Mouse (Mus musculus): ENCODE data around the gene Adamtsl2. TPM values are rescaled to one million over a fixed set of nuclear protein-coding genes. Genes with fewer than 3 reads are reported as not detected.

The Adamtsl2 gene
- polyA plus RNA-seq, 1 experiment from 2014 or later: 9.1 TPM

- Histone ChIP-seq H3K36me3 (no peaks in the 10 kb centered on the region), H3K27ac (no peak overlapping the region), H3K9ac (no peak overlapping the region), H3K27me3 (no peaks in the 10 kb centered on the region), H3K4me3 (no peak overlapping the region), H3K9me3 (no peaks in the 10 kb centered on the region), H3K4me2 (no peak overlapping the region), H3K4me1 (no peaks in the 10 kb centered on the region)
- WGBS: 48% methylated on average over 6 of the region's 6 CpGs
- ATAC-seq (ENCODE audit: insufficient number of reproducible peaks, low FRiP score, low TSS enrichment, low read depth): no peak
These were observed 29.8 kb upstream of the Adamtsl2 start for GRCm38 (mm10) chr2:27049408-27049807.

DNA sequence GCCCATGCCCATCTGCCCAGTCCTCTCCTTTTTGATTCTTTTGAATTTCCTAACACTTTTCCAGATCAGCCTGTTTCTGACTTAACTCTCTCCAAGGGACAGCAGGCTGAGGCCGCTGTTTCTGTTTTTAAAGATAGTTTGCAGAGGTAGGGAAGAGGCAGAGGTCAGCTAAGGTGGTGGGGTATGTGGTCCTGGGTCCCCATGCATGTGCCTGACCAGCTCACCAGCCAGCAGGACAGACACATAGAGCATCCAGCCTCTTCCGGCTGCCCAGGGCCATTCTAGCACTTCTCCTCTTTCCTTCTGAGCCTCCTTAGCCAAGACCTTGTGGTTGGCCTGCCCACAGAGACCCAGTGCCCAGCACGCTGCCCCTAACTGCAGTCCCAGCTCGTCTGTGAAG lies 20.9 kb upstream of the Adamtsl2 start:
- Histone ChIP-seq H3K36me3 (no peaks in the 10 kb centered on the region), H3K27me3 (no peaks in the 10 kb centered on the region), H3K4me3 (no peak overlapping the region), H3K27ac (peak overlapping the region; percentile 50), H3K9ac (no peak overlapping the region), H3K4me2 (peak overlapping the region; percentile 33), H3K4me1 (peaks cover 22% of the 10 kb centered on the region), H3K9me3 (no peaks in the 10 kb centered on the region)
- no peak for ATAC-seq (ENCODE audit: insufficient number of reproducible peaks, low FRiP score, low TSS enrichment, low read depth)
- WGBS: 24% methylated on average over 4 of the region's 4 CpGs

- no peak; the same call in 1 of the 2 replicates for ATAC-seq (ENCODE audit: insufficient number of reproducible peaks, low FRiP score, low TSS enrichment, low read depth)
- WGBS: 6% methylated on average over 12 of the region's 12 CpGs
- Histone ChIP-seq H3K36me3 (no peaks in the 10 kb centered on the region), H3K9ac (no peak overlapping the region), H3K27ac (peak overlapping the region; percentile 50), H3K4me1 (peaks cover 22% of the 10 kb centered on the region), H3K27me3 (no peaks in the 10 kb centered on the region), H3K4me2 (peak overlapping the region; percentile 33), H3K4me3 (no peak overlapping the region), H3K9me3 (no peaks in the 10 kb centered on the region)
These were observed 20.4 kb upstream of the Adamtsl2 start for GRCm38 (mm10) chr2:27058751-27059150.

GRCm38 (mm10) chr2:27059187-27059586 lies 20.0 kb upstream of the Adamtsl2 start:
- peaks cover 22% of the 10 kb centered on the region for H3K4me1 ChIP-seq
- H3K9me3 ChIP-seq: no peaks in the 10 kb centered on the region
- no peaks in the 10 kb centered on the region for H3K27me3 ChIP-seq
- no peak; the same call in 1 of the 2 replicates for ATAC-seq (ENCODE audit: insufficient number of reproducible peaks, low FRiP score, low TSS enrichment, low read depth)
- no peak overlapping the region for H3K4me3 ChIP-seq
- H3K4me2 ChIP-seq: peak overlapping the region; percentile 33
- H3K36me3 ChIP-seq: no peaks in the 10 kb centered on the region
- peak overlapping the region; percentile 50 for H3K27ac ChIP-seq
- WGBS: 61% methylated on average over 9 of the region's 9 CpGs
- no peak overlapping the region for H3K9ac ChIP-seq

- 80% methylated on average over 2 of the region's 2 CpGs for WGBS
- Histone ChIP-seq H3K9me3 (no peaks in the 10 kb centered on the region), H3K4me2 (no peak overlapping the region), H3K27ac (no peak overlapping the region), H3K4me3 (no peak overlapping the region), H3K4me1 (peaks cover 18% of the 10 kb centered on the region), H3K27me3 (no peaks in the 10 kb centered on the region), H3K36me3 (no peaks in the 10 kb centered on the region), H3K9ac (no peak overlapping the region)
- ATAC-seq (ENCODE audit: insufficient number of reproducible peaks, low FRiP score, low TSS enrichment, low read depth): no peak
These were observed 12.1 kb upstream of the Adamtsl2 start for GRCm38 (mm10) chr2:27067124-27067523.

DNA sequence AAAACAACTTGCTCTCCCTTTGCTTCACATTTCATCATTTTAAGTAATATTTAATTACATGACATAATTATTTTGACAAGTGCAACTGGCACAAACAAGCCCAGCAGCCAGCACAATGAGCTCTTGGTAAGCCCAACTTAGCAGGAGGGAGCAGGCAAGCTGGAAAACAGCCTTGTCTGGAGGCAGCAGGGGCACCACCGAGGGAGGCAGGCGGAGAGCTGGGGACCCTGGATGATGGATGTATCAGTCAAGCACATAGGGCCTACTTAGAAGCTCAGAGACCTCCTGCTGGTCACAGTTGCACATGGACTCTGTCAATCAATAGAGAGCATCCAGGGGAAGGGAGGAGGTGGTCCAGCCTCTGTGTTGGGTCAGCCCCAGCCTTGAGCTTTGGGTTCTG lies 11.2 kb upstream of the Adamtsl2 start:
- no peaks in the 10 kb centered on the region for H3K36me3 ChIP-seq
- H3K9ac ChIP-seq: no peak overlapping the region
- no peak overlapping the region for H3K27ac ChIP-seq
- no peaks in the 10 kb centered on the region for H3K9me3 ChIP-seq
- no peak overlapping the region for H3K4me2 ChIP-seq
- peaks cover 26% of the 10 kb centered on the region for H3K4me1 ChIP-seq
- WGBS: 55% methylated on average over 2 of the region's 2 CpGs
- H3K27me3 ChIP-seq: no peaks in the 10 kb centered on the region
- no peak overlapping the region for H3K4me3 ChIP-seq
- no peak for ATAC-seq (ENCODE audit: insufficient number of reproducible peaks, low FRiP score, low TSS enrichment, low read depth)

DNA sequence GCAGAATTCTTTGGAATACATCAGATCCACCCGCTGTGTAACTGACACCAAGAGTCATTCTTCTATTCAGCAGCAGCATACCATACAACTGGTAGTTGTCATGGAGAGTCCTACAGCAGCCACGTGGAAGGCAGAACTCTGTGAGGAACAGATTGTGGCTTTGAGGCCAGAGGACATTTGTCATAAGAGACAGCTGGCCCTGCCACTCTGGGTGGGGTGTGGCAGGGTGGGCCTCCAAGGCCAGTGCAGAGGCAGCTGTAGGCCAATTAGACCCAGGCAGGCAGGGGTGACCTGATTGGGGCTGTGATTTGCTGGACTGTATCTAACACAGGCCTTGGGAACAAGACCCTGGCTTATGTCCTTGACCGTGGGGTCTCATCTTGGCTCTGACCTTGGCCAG lies 9.5 kb upstream of the Adamtsl2 start:
- peaks cover 43% of the 10 kb centered on the region for H3K4me1 ChIP-seq
- no peaks in the 10 kb centered on the region for H3K36me3 ChIP-seq
- 0 out of 2 replicates have a peak, but pooled peaks have one; percentile 36 for ATAC-seq (ENCODE audit: insufficient number of reproducible peaks, low FRiP score, low TSS enrichment, low read depth)
- H3K4me3 ChIP-seq: no peak overlapping the region
- H3K27me3 ChIP-seq: no peaks in the 10 kb centered on the region
- no peak overlapping the region for H3K27ac ChIP-seq
- H3K9me3 ChIP-seq: no peaks in the 10 kb centered on the region
- 48% methylated on average over 3 of the region's 3 CpGs for WGBS
- H3K9ac ChIP-seq: no peak overlapping the region
- no peak overlapping the region for H3K4me2 ChIP-seq

DNA sequence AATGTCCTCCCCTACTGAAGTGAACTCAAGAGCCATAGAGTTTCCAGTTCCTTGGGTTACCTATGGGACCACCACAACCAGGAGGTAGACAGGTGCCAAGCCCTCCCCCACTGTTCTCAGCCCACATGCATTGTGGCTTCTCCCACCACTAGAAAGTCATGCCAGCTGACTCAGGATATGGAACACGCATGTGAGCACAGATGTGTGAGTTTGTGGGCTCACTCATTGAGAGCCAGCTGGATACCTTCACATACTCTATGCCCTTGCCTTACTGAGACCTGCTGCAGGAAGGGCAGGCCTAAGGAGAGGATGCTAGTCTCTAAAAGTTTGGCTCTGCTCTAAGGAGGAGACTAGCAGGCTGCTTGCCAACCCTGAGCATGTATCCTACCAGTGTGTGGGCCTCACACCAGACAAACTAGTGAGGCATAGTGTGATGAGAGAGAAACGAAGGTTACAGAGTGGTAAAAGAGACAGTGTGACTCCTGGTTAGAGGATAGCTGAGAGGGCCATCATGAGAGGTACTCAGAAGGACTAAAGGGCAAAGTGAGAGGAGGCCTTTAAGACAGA lies 8.8 kb upstream of the Adamtsl2 start:
- 69% methylated on average over 2 of the region's 2 CpGs for WGBS
- Histone ChIP-seq H3K36me3 (no peaks in the 10 kb centered on the region), H3K4me3 (no peak overlapping the region), H3K4me1 (peaks cover 50% of the 10 kb centered on the region), H3K4me2 (no peak overlapping the region), H3K27me3 (no peaks in the 10 kb centered on the region), H3K9me3 (no peaks in the 10 kb centered on the region), H3K9ac (no peak overlapping the region), H3K27ac (no peak overlapping the region)
- ATAC-seq (ENCODE audit: insufficient number of reproducible peaks, low FRiP score, low TSS enrichment, low read depth): no peak

- 13% methylated on average over 4 of the region's 4 CpGs for WGBS
- Histone ChIP-seq H3K9me3 (no peaks in the 10 kb centered on the region), H3K27ac (0 out of 2 replicates have a peak overlapping the region, but pooled peaks have one; percentile 27), H3K27me3 (no peaks in the 10 kb centered on the region), H3K36me3 (no peaks in the 10 kb centered on the region), H3K9ac (no peak overlapping the region), H3K4me1 (peaks cover 58% of the 10 kb centered on the region), H3K4me3 (peak overlapping the region; percentile 12), H3K4me2 (no peak overlapping the region)
- no peak for ATAC-seq (ENCODE audit: insufficient number of reproducible peaks, low FRiP score, low TSS enrichment, low read depth)
These were observed 8.0 kb upstream of the Adamtsl2 start for GRCm38 (mm10) chr2:27071137-27071536.

DNA sequence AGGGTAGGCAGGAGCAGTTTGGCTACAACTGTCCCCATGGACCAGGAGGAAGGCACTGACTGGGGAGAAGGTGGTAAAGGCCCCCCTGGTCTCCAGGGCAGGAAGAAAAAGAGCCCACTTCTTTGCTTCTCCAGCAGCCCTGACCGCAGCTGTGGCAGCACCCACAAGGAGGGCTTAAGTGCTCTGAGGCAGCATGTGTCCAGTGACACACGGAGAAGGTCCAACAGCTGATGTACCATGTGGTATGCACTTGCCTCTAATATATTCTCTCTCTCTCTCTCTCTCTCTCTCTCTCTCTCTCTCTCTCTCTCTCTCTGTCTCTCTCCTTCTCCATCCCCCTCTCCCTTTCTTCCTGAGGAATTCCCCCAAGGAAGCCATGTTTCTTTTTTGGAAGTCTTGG lies 7.2 kb upstream of the Adamtsl2 start, which contains the start of gene Mymk:
TSS of gene Mymk (minus strand) at position 202 of the 400 bp plus-strand sequence.
- H3K4me1 ChIP-seq: peaks cover 62% of the 10 kb centered on the region
- WGBS: 73% methylated on average over 2 of the region's 2 CpGs

GRCm38 (mm10) chr2:27073407-27073806 lies 5.8 kb upstream of the Adamtsl2 start:
- H3K27me3 ChIP-seq: peaks cover 7% of the 10 kb centered on the region
- peak overlapping the region; percentile 23 for H3K27ac ChIP-seq
- H3K36me3 ChIP-seq: no peaks in the 10 kb centered on the region
- no peak overlapping the region for H3K9ac ChIP-seq
- H3K9me3 ChIP-seq: no peaks in the 10 kb centered on the region
- 53% methylated on average over 4 of the region's 4 CpGs for WGBS
- H3K4me3 ChIP-seq: no peak overlapping the region
- H3K4me1 ChIP-seq: peaks cover 73% of the 10 kb centered on the region
- no peak for ATAC-seq (ENCODE audit: insufficient number of reproducible peaks, low FRiP score, low TSS enrichment, low read depth)
- H3K4me2 ChIP-seq: no peak overlapping the region

More for the DNA sequence above, 7.2 kb upstream of the Adamtsl2 start, which contains the start of gene Mymk:
- H3K9ac ChIP-seq: no peak within 1 kb of the TSS
- ATAC-seq (ENCODE audit: insufficient number of reproducible peaks, low FRiP score, low TSS enrichment, low read depth): no peak
- H3K9me3 ChIP-seq: no peaks in the 10 kb centered on the region
- 0 out of 2 replicates have a peak, but pooled peaks cover 1% of the 10 kb centered on the region for H3K27me3 ChIP-seq
- no peak within 1 kb of the TSS for H3K4me2 ChIP-seq
- peak within 1 kb of the TSS; percentile 12 for H3K4me3 ChIP-seq
- peak within 1 kb of the TSS; percentile 27 for H3K27ac ChIP-seq
- no peaks in the 10 kb centered on the region for H3K36me3 ChIP-seq

GRCm38 (mm10) chr2:27074804-27075203 lies 4.4 kb upstream of the Adamtsl2 start:
- WGBS: 60% methylated on average over 4 of the region's 4 CpGs
- H3K4me1 ChIP-seq: peaks cover 87% of the 10 kb centered on the region
- H3K36me3 ChIP-seq: no peaks in the 10 kb centered on the region
- H3K27me3 ChIP-seq: peaks cover 7% of the 10 kb centered on the region
- no peak overlapping the region for H3K4me3 ChIP-seq
- no peak overlapping the region for H3K9ac ChIP-seq
- H3K27ac ChIP-seq: no peak overlapping the region; the same call in 1 of the 2 replicates
- ATAC-seq (ENCODE audit: insufficient number of reproducible peaks, low FRiP score, low TSS enrichment, low read depth): no peak
- H3K4me2 ChIP-seq: no peak overlapping the region
- no peaks in the 10 kb centered on the region for H3K9me3 ChIP-seq
